Mouse (Mus musculus): ENCODE measurements around the gene Kirrel3. TPM values are rescaled to one million over a fixed set of nuclear protein-coding genes. Genes with fewer than 3 reads are reported as not detected.

Gene Kirrel3
- total and polyA plus RNA-seq, 2 experiments from 2014 or later: 0.29 to 0.42 TPM

GRCm38 (mm10) chr9:34787915-34788314, 302.2 kb downstream of the Kirrel3 start:
- no peak overlapping the region for H3K4me3 ChIP-seq (ENCODE audit: low read depth, low read length)
- no peak overlapping the region for H3K27ac ChIP-seq (ENCODE audit: low read depth)
- DNase-seq (ENCODE audit: low spot score): no peak
- no peaks in the 10 kb centered on the region for H3K36me3 ChIP-seq (replicated peaks; ENCODE audit: control insufficient read depth, insufficient read depth, low read length)
- H3K9ac ChIP-seq (replicated peaks; ENCODE audit: low read depth, low read length): no peak overlapping the region
- H3K4me2 ChIP-seq (ENCODE audit: low read depth, low read length): no peak overlapping the region
- ATAC-seq (ENCODE audit: insufficient read depth, low read depth): no peak
- no peak for TF ChIP-seq CTCF (IDR thresholded peaks at IDR 0.05; ENCODE audit: low read depth)
- 40% methylated on average over 3 of the region's 3 CpGs for WGBS
- H3K9me3 ChIP-seq (replicated peaks; ENCODE audit: control insufficient read depth, low read length): no peaks in the 10 kb centered on the region
- no peaks in the 10 kb centered on the region for H3K4me1 ChIP-seq (ENCODE audit: control insufficient read depth, insufficient read depth)
- no peaks in the 10 kb centered on the region for H3K27me3 ChIP-seq (ENCODE audit: control insufficient read depth, insufficient read depth, low read length)

GRCm38 (mm10) chr9:34795226-34795625, 309.5 kb downstream of the Kirrel3 start:
- Histone ChIP-seq H3K27me3 (ENCODE audit: control insufficient read depth, insufficient read depth, low read length) (no peaks in the 10 kb centered on the region), H3K4me1 (ENCODE audit: control insufficient read depth, insufficient read depth) (no peaks in the 10 kb centered on the region), H3K27ac (ENCODE audit: low read depth) (no peak overlapping the region), H3K9ac (replicated peaks; ENCODE audit: low read depth, low read length) (no peak overlapping the region), H3K36me3 (replicated peaks; ENCODE audit: control insufficient read depth, insufficient read depth, low read length) (no peaks in the 10 kb centered on the region), H3K4me3 (ENCODE audit: low read depth, low read length) (no peak overlapping the region), H3K4me2 (ENCODE audit: low read depth, low read length) (no peak overlapping the region), H3K9me3 (replicated peaks; ENCODE audit: control insufficient read depth, low read length) (no peaks in the 10 kb centered on the region)
- 63% methylated on average over 4 of the region's 4 CpGs for WGBS
- no peak for ATAC-seq (ENCODE audit: insufficient read depth, low read depth)
- TF ChIP-seq EP300 (IDR thresholded peaks at IDR 0.05; ENCODE audit: low read depth) (no peak), CTCF (IDR thresholded peaks at IDR 0.05; ENCODE audit: low read depth) (no peak)
- DNase-seq (ENCODE audit: low spot score): no peak

DNA sequence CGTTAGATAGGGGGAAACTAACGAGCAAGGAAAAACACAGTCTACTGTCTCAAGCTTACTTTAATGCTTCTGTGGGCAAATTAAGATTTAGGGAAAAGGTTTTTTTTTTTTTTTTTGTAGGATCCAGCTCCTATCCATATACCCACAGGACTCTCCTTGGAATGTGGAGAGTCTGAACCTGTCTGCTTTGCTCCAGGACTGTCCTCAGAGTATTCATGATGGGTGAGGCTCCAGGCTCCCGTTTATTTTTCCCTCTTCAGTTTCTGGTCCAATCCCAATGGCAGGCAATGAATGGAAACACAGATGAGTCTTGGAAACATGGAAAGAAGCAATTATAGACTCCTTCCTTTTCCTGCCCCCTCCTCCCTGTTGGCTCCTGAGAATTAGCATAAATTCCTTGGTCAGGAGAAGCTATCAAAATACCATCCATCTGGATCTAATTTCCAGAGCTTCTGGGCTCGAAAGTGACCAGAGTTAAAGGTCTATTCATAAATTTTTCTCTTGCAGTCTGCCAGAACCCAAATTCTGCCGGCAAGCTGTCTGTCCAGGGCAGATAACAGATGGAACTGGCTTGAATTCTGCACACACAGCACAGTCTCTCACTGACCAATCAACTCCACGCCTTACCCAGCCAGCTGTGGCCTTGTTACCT, 312.1 kb downstream of the Kirrel3 start:
- DNase-seq (ENCODE audit: low spot score): no peak
- Histone ChIP-seq H3K4me3 (ENCODE audit: low read depth, low read length) (no peak overlapping the region), H3K27ac (ENCODE audit: low read depth) (no peak overlapping the region), H3K27me3 (ENCODE audit: control insufficient read depth, insufficient read depth, low read length) (no peaks in the 10 kb centered on the region), H3K4me1 (ENCODE audit: control insufficient read depth, insufficient read depth) (no peaks in the 10 kb centered on the region), H3K9me3 (replicated peaks; ENCODE audit: control insufficient read depth, low read length) (no peaks in the 10 kb centered on the region), H3K36me3 (replicated peaks; ENCODE audit: control insufficient read depth, insufficient read depth, low read length) (no peaks in the 10 kb centered on the region), H3K4me2 (ENCODE audit: low read depth, low read length) (no peak overlapping the region), H3K9ac (replicated peaks; ENCODE audit: low read depth, low read length) (no peak overlapping the region)
- no peak for ATAC-seq (ENCODE audit: insufficient read depth, low read depth)
- TF ChIP-seq CTCF (IDR thresholded peaks at IDR 0.05; ENCODE audit: low read depth) (no peak), EP300 (IDR thresholded peaks at IDR 0.05; ENCODE audit: low read depth) (no peak)
- WGBS: 44% methylated on average over 6 of the region's 6 CpGs

- Histone ChIP-seq H3K27ac (ENCODE audit: low read depth) (no peak overlapping the region), H3K4me2 (ENCODE audit: low read depth, low read length) (no peak overlapping the region), H3K9me3 (replicated peaks; ENCODE audit: control insufficient read depth, low read length) (no peaks in the 10 kb centered on the region), H3K4me1 (ENCODE audit: control insufficient read depth, insufficient read depth) (no peaks in the 10 kb centered on the region), H3K36me3 (replicated peaks; ENCODE audit: control insufficient read depth, insufficient read depth, low read length) (no peaks in the 10 kb centered on the region), H3K9ac (replicated peaks; ENCODE audit: low read depth, low read length) (no peak overlapping the region), H3K4me3 (ENCODE audit: low read depth, low read length) (no peak overlapping the region), H3K27me3 (ENCODE audit: control insufficient read depth, insufficient read depth, low read length) (no peaks in the 10 kb centered on the region)
- ATAC-seq (ENCODE audit: insufficient read depth, low read depth) (no peak), DNase-seq (ENCODE audit: low spot score) (no peak)
- TF ChIP-seq EP300 (IDR thresholded peaks at IDR 0.05; ENCODE audit: low read depth) (no peak), CTCF (IDR thresholded peaks at IDR 0.05; ENCODE audit: low read depth) (no peak)
- WGBS: 75% methylated on average over 6 of the region's 6 CpGs
Measured at GRCm38 (mm10) chr9:34801662-34802061, 316.0 kb downstream of the Kirrel3 start.

DNA sequence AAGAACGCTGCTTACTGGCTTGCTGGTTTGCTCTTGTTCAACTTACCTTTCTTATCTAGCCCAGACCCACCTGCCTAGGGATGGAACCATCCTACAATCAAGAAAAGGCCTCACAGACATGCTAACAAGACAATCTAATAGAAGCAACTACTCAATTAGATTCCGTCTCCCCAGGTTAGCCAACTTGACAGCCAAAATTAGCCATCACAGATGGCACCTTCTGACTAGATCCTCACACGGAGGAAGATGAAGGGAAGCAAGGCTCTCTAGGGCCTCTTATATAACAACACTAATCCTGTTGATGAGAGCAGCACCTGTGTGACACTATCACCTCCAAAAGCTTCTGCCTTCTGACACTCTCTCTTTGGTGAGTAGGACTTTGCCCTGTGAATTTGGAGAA, 321.2 kb downstream of the Kirrel3 start:
- ATAC-seq (ENCODE audit: insufficient read depth, low read depth): no peak
- WGBS: 77% methylated on average over 3 of the region's 3 CpGs
- H3K4me2 ChIP-seq (ENCODE audit: low read depth, low read length): no peak overlapping the region

GRCm38 (mm10) chr9:34809993-34810513, 324.4 kb downstream of the Kirrel3 start:
- DNase-seq (ENCODE audit: low spot score) (no peak), ATAC-seq (ENCODE audit: insufficient read depth, low read depth) (no peak)
- H3K36me3 ChIP-seq (replicated peaks; ENCODE audit: control insufficient read depth, insufficient read depth, low read length): no peaks in the 10 kb centered on the region
- no peaks in the 10 kb centered on the region for H3K27me3 ChIP-seq (ENCODE audit: control insufficient read depth, insufficient read depth, low read length)
- no peak overlapping the region for H3K4me3 ChIP-seq (ENCODE audit: low read depth, low read length)
- H3K4me2 ChIP-seq (ENCODE audit: low read depth, low read length): no peak overlapping the region
- H3K27ac ChIP-seq (ENCODE audit: low read depth): no peak overlapping the region
- H3K9ac ChIP-seq (replicated peaks; ENCODE audit: low read depth, low read length): no peak overlapping the region
- WGBS: 46% methylated on average over 5 of the region's 5 CpGs
- H3K9me3 ChIP-seq (replicated peaks; ENCODE audit: control insufficient read depth, low read length): no peaks in the 10 kb centered on the region
- TF ChIP-seq EP300 (IDR thresholded peaks at IDR 0.05; ENCODE audit: low read depth) (no peak), CTCF (IDR thresholded peaks at IDR 0.05; ENCODE audit: low read depth) (no peak)
- H3K4me1 ChIP-seq (ENCODE audit: control insufficient read depth, insufficient read depth): no peaks in the 10 kb centered on the region

More for the DNA sequence above, 321.2 kb downstream of the Kirrel3 start:
- Histone ChIP-seq H3K4me1 (ENCODE audit: control insufficient read depth, insufficient read depth) (no peaks in the 10 kb centered on the region), H3K4me3 (ENCODE audit: low read depth, low read length) (no peak overlapping the region), H3K9ac (replicated peaks; ENCODE audit: low read depth, low read length) (no peak overlapping the region), H3K27ac (ENCODE audit: low read depth) (no peak overlapping the region), H3K9me3 (replicated peaks; ENCODE audit: control insufficient read depth, low read length) (no peaks in the 10 kb centered on the region), H3K27me3 (ENCODE audit: control insufficient read depth, insufficient read depth, low read length) (no peaks in the 10 kb centered on the region), H3K36me3 (replicated peaks; ENCODE audit: control insufficient read depth, insufficient read depth, low read length) (no peaks in the 10 kb centered on the region)
- TF ChIP-seq CTCF (IDR thresholded peaks at IDR 0.05; ENCODE audit: low read depth): no peak
- TF ChIP-seq EP300 (IDR thresholded peaks at IDR 0.05; ENCODE audit: low read depth): no peak
- no peak for DNase-seq (ENCODE audit: low spot score)
